Mouse (Mus musculus): ENCODE data around the gene Olfr1423.
"Not testable (repeated sequence)": the region's sequence is repeated elsewhere in the genome, so short reads cannot be mapped to it uniquely, and the experiment has no call there.

GRCm38 (mm10) chr19:12069546-12069945 lies 28.4 kb upstream of the Olfr1423 start:
- not testable (repeated sequence) for TF ChIP-seq TAL1, GATA1 (IDR thresholded peaks at IDR 0.05; ENCODE audit: low read length)

Data from erythroblast, embryonic 14.5 days (primary cell).